Mouse (Mus musculus) ES-Bruce4 (cell line): ENCODE data around the gene Hibadh.
"Not testable (repeated sequence)": the region's sequence is repeated elsewhere in the genome, so short reads cannot be mapped to it uniquely, and the experiment has no call there.

ENCODE experiments used
- CTCF ChIP-seq: IDR thresholded peaks from one replicate; pipeline ENCODE4 v1.8.1; 2011; ENCODE audit warnings: low read depth, low read length
- POLR2A ChIP-seq: IDR thresholded peaks from one replicate; pipeline ENCODE4 v1.8.1; 2011; ENCODE audit warnings: low read length; ENCODE audit not compliant: insufficient read depth

DNA sequence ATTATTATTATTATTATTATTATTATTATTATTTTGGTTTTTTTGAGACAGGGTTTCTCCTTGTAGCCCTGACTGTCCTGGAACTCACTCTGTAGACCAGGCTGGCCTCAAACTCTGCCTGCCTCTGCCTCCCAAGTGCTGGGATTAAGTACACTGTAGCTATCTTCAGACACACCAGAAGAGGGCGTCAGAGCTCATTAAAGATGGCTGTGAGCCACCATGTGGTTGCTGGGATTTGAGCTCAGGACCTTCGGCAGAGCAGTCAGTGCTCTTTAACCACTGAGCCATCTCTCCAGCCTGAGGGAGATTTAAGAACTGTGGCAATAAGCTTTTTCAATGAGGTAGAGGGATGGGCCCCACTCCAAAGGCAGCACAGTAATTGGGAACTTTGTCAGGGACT, 29.7 kb upstream of the Hibadh start:
- peak; percentile 8 for TF ChIP-seq CTCF
- TF ChIP-seq POLR2A: not testable (repeated sequence)
